9 mouse cellular contexts compared by ENCODE assay signal in the genomic region with DNA sequence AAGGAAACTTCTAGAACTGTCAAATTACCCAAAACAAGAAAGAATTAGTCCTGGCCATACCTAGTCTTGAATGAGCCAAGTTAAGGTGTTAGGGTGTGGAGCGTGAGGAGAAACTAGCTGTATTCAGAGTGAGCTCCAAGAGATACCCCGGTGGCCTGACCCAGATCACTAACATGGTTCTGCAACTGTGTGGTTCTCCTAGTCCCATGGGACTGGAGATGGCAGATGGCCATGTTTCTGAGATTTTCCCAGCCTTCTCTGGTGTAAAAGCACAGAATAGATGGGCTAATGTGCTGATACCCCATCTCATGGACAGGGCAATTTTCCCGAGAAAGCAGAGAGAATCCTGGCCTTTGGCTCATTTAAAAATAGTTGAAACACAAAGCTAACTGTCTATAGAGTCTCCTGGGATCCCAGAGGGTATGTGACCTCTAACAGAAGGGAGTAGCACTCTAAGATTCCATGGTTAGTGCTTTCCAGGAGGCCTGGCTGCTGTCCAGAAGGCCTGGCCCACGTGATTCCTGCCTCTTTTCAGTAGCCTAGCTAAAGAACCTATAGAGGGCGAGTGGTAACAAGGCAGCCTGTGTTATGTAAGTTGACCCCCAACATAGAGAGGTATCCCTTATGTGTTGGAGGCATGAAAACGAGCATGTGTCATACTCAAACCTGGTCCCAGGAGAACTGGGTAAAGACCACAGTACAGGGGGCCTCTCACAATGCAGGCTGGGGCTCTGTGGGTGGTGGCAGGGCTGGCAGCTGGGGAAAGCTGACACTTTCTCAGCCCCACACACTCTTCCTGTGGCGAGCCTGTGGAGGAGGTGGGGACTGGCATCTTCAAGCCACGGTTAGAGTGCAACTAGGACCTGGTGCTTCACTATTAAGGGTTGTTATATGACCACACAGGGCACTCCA.
A peak's percentile ranks its signal among the peaks of the same experiment; 100 is the strongest.
DNase-seq lines count a peak whose midpoint lies in the region; ATAC-seq lines count a peak whose summit lies in the region.
"Had no signal": no experiment of that assay in that cellular context is flagged by ENCODE, and none has a peak within 500 bp of the region (broad histone marks: within the 10 kb centered on the region; RNA-seq: fewer than 3 reads in every experiment).

No protein-coding gene starts in this region.

- H3K27ac ChIP-seq in liver, embryonic 11.5 days (ENCODE audit: low read depth, low read length) = no peak overlapping the region
- H3K27ac ChIP-seq in hindbrain, embryonic 15.5 days (replicated peaks) = peak overlapping the region; percentile 46
- peak overlapping the region; percentile 52; the same call in 1 of the 2 replicates for H3K27ac ChIP-seq in neural tube, embryonic 14.5 days (ENCODE audit: low read depth, low read length)

- WGBS in liver, embryonic 11.5 days = 56% methylated on average over 8 of the region's 8 CpGs
- WGBS in hindbrain, embryonic 15.5 days = 27% methylated on average over 8 of the region's 8 CpGs
- 28% methylated on average over 8 of the region's 8 CpGs for WGBS in neural tube, embryonic 14.5 days

- H3K9me3 ChIP-seq in liver, embryonic 11.5 days (ENCODE audit: control insufficient read depth, low read length) = no peaks in the 10 kb centered on the region
- H3K9me3 ChIP-seq in hindbrain, embryonic 15.5 days = no peaks in the 10 kb centered on the region
- no peaks in the 10 kb centered on the region for H3K9me3 ChIP-seq in neural tube, embryonic 14.5 days (ENCODE audit: control insufficient read depth, low read length)

- H3K36me3 ChIP-seq in liver, embryonic 11.5 days (ENCODE audit: control insufficient read depth, insufficient read depth, low read length) = no peaks in the 10 kb centered on the region
- H3K36me3 ChIP-seq in hindbrain, embryonic 15.5 days = no peaks in the 10 kb centered on the region
- H3K36me3 ChIP-seq in neural tube, embryonic 14.5 days (ENCODE audit: control insufficient read depth, insufficient read depth, low read length) = no peaks in the 10 kb centered on the region

- H3K4me2 ChIP-seq in liver, embryonic 11.5 days = no peak overlapping the region
- H3K4me2 ChIP-seq in hindbrain, embryonic 15.5 days = no peak overlapping the region
- no peak overlapping the region for H3K4me2 ChIP-seq in neural tube, embryonic 14.5 days (ENCODE audit: low read depth, low read length)

- no peak overlapping the region for H3K9ac ChIP-seq in liver, embryonic 11.5 days (ENCODE audit: low read depth, low read length)
- H3K9ac ChIP-seq in hindbrain, embryonic 15.5 days = no peak overlapping the region
- no peak overlapping the region for H3K9ac ChIP-seq in neural tube, embryonic 14.5 days (replicated peaks; ENCODE audit: low read depth, low read length)

- ATAC-seq in liver, embryonic 11.5 days (replicated peaks; ENCODE audit: low FRiP score) = no peak
- peak; percentile 75 for ATAC-seq in hindbrain, embryonic 15.5 days (ENCODE audit: low FRiP score, low read depth)
- ATAC-seq in neural tube, embryonic 14.5 days (ENCODE audit: low read depth) = peak; percentile 76

- H3K4me1 ChIP-seq in liver, embryonic 11.5 days (replicated peaks; ENCODE audit: control insufficient read depth, insufficient read depth, low read length) = no peaks in the 10 kb centered on the region
- H3K4me1 ChIP-seq in hindbrain, embryonic 15.5 days (replicated peaks) = peaks cover 31% of the 10 kb centered on the region
- peaks cover 9% of the 10 kb centered on the region for H3K4me1 ChIP-seq in neural tube, embryonic 14.5 days (ENCODE audit: control insufficient read depth, insufficient read depth, low read length)

- H3K4me3 ChIP-seq in liver, embryonic 11.5 days (ENCODE audit: low read depth, low read length) = no peak overlapping the region
- H3K4me3 ChIP-seq in hindbrain, embryonic 15.5 days = no peak overlapping the region
- no peak overlapping the region for H3K4me3 ChIP-seq in neural tube, embryonic 14.5 days (ENCODE audit: low read depth, low read length)
- H3K4me3 ChIP-seq: erythroblast, embryonic 14.5 days had no signal

- DNase-seq in liver = peak; percentile 24
- no peak for DNase-seq in liver, embryonic 11.5 days (ENCODE audit: low spot score)
- peak; percentile 43 for DNase-seq in gastrocnemius, postnatal 10 days
- peak; percentile 38 to 64 for DNase-seq in lung, adult 18-20 months
- DNase-seq in cerebellum, postnatal 36 days = no peak
- no peak for DNase-seq in layer of hippocampus, postnatal 14 days (ENCODE audit: low spot score in 2 of 2)

- H3K27me3 ChIP-seq in liver, embryonic 11.5 days (replicated peaks; ENCODE audit: control insufficient read depth, insufficient read depth, low read length) = no peaks in the 10 kb centered on the region
- H3K27me3 ChIP-seq in hindbrain, embryonic 15.5 days = no peaks in the 10 kb centered on the region
- H3K27me3 ChIP-seq in neural tube, embryonic 14.5 days (ENCODE audit: control insufficient read depth, insufficient read depth, low read length) = no peaks in the 10 kb centered on the region

Comparison
In these comparisons a context has a peak if more than half of its experiments do, and no peak if none do; other contexts are left out.
1. DNase-seq: peak in liver (single experiment), gastrocnemius, postnatal 10 days (single experiment) and lung, adult 18-20 months (2 of 2); none in liver, embryonic 11.5 days (single experiment), cerebellum, postnatal 36 days (0 of 2) and layer of hippocampus, postnatal 14 days (0 of 2).